Mouse (Mus musculus) neural tube, embryonic 14.5 days (tissue): ENCODE measurements around the gene Akt3. TPM values are rescaled to one million over a fixed set of nuclear protein-coding genes. Genes with fewer than 3 reads are reported as not detected.
A peak's percentile ranks its signal among the peaks of the same experiment; 100 is the strongest.

ENCODE experiments used
- ATAC-seq: fragments of 200-750 bp; cut with Nextera tagmentation; 2 replicates; pipeline ENCODE4 v1.8.0; 2017; ENCODE audit warnings: low read depth, mild to moderate bottlenecking, moderate TSS enrichment, moderate library complexity
- H3K27ac ChIP-seq: fragments of 300-500 bp; sonication (generic); 2 replicates; pipeline ENCODE4 v1.5.1; 2014; ENCODE audit warnings: low read depth, mild to moderate bottlenecking, control low read depth, low read length, moderate library complexity, mixed read lengths
- H3K27me3 ChIP-seq: fragments of 300-500 bp; sonication (generic); 2 replicates; pipeline ENCODE4 v1.6.1; 2014; ENCODE audit warnings: low read length; ENCODE audit not compliant: control insufficient read depth, insufficient read depth
- H3K36me3 ChIP-seq: fragments of 300-500 bp; sonication (generic); 2 replicates; pipeline ENCODE4 v1.6.1; 2014; ENCODE audit warnings: low read length, mixed read lengths; ENCODE audit not compliant: control insufficient read depth, insufficient read depth
- H3K4me1 ChIP-seq: fragments of 300-500 bp; sonication (generic); 2 replicates; pipeline ENCODE4 v1.6.1; 2014; ENCODE audit warnings: low read length; ENCODE audit not compliant: control insufficient read depth, insufficient read depth
- H3K4me2 ChIP-seq: fragments of 300-500 bp; sonication (generic); 2 replicates; pipeline ENCODE4 v1.6.1; 2014; ENCODE audit warnings: mild to moderate bottlenecking, low read depth, low read length, control low read depth
- H3K4me3 ChIP-seq: fragments of 300-500 bp; sonication (generic); 2 replicates; pipeline ENCODE4 v1.5.1; 2014; ENCODE audit warnings: low read depth, low read length, control low read depth, mixed read lengths
- H3K9ac ChIP-seq: fragments of 300-500 bp; sonication (generic); replicated peaks from 2 replicates; pipeline ENCODE4 v1.6.1; 2014; ENCODE audit warnings: low read depth, mild to moderate bottlenecking, control low read depth, low read length, mixed read lengths
- H3K9me3 ChIP-seq: fragments of 300-500 bp; sonication (generic); 2 replicates; pipeline ENCODE4 v1.6.1; 2016; ENCODE audit warnings: low read length; ENCODE audit not compliant: control insufficient read depth
- WGBS: fragments of 180-500 bp; shearing (Covaris S2); extraction: QIAGEN DNeasy Blood & Tissue Kit; methylation state at CpG from one replicate; pipeline ENCODE4 v1.1.7; 2014; 5-methylcytosine and 5-hydroxymethylcytosine counted together
- polyA plus RNA-seq: library from polyadenylated mRNA; unstranded; fragments of >200 nt; fragmentation: Nextera tagmentation; extraction: Ambion mirVana; gene quantifications from 2 replicates; pipeline ENCODE4 v1.2.1, GENCODE M21; 2014

The Akt3 gene
- 24.0 and 26.7 TPM in 2 replicates for polyA plus RNA-seq

DNA sequence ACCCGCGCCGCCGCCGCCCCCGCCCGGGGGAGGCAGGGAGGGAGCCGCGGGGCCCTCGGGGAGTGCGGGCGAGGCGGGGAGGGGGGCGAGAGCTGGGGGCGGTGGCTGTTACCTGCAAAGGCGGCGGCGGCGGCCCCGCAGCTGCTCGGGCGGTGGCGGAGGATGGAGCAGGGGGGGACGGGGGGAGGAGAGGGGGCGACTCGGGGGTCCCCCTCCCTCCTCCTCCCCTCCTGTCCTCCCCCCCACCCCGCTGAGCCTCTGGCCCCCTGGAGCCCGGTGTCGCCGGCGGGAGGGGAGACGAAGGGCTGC lies at the start of gene Akt3:
Gene Akt3, minus strand, starts transcription at position 170 of the 309 bp plus-strand sequence.
- Histone ChIP-seq H3K36me3 (no peaks in the 10 kb centered on the region), H3K4me1 (0 out of 2 replicates have a peak, but pooled peaks cover 3% of the 10 kb centered on the region), H3K4me3 (peak within 1 kb of the TSS; percentile 77), H3K9ac (peak within 1 kb of the TSS; percentile 98), H3K4me2 (peak within 1 kb of the TSS; percentile 96), H3K27ac (peak within 1 kb of the TSS; percentile 99), H3K27me3 (no peaks in the 10 kb centered on the region), H3K9me3 (no peaks in the 10 kb centered on the region)
- no CpG with 5 or more reads among the region's 32 CpGs for WGBS
- peak; percentile 58 for ATAC-seq

DNA sequence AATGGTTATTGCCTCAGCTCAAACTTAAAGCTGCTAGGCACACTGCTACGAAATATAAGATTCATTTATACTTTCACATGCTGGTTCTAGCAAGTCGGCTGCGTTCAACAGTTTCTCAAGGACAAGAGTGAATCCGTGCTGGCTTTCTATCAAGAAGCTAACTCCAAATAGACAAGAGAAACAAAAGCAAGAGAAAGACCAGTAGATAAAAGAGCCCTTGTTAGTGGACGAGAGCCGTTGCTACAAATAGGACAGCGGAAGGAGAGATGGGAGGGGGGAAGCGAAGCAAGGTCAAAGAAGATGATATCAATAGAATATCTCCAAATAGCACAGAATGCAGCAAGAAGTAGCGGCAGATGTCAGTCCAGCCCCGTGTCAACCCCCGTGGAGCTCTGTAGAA lies 49.5 kb upstream of the Akt3 start:
- H3K9ac ChIP-seq, result no peak overlapping the region
- no peaks in the 10 kb centered on the region for H3K27me3 ChIP-seq
- H3K4me1 ChIP-seq, result no peaks in the 10 kb centered on the region
- WGBS, result 51% methylated on average over 11 of the region's 11 CpGs
- no peak for ATAC-seq
- no peaks in the 10 kb centered on the region for H3K9me3 ChIP-seq
- H3K27ac ChIP-seq, result no peak overlapping the region
- no peak overlapping the region for H3K4me2 ChIP-seq
- H3K36me3 ChIP-seq, result no peaks in the 10 kb centered on the region
- H3K4me3 ChIP-seq, result no peak overlapping the region

DNA sequence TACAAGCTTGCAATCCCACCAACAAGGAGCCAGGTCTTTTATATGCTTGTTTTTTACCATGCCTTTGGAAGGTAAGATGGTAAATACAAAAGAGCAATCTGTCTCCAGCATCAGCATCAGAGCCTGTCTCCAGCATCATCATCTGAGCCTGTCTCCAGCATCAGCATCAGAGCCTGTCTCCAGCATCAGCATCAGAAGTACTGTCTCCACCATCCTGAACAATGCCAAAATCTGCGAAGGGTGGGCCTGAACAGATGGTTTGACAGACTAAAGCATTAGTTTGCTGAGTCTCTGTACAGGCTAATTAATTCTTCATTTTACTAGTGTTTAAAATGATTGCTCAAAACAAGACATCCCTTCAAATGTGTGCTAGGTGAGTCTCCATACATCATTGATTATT lies 40.2 kb upstream of the Akt3 start:
- H3K4me3 ChIP-seq, result no peak overlapping the region
- ATAC-seq, result no peak
- no peak overlapping the region for H3K27ac ChIP-seq
- no peaks in the 10 kb centered on the region for H3K27me3 ChIP-seq
- no peak overlapping the region for H3K4me2 ChIP-seq
- no peaks in the 10 kb centered on the region for H3K4me1 ChIP-seq
- no peaks in the 10 kb centered on the region for H3K36me3 ChIP-seq
- 88% methylated on average over 1 of the region's 1 CpGs for WGBS
- no peaks in the 10 kb centered on the region for H3K9me3 ChIP-seq
- H3K9ac ChIP-seq, result no peak overlapping the region

DNA sequence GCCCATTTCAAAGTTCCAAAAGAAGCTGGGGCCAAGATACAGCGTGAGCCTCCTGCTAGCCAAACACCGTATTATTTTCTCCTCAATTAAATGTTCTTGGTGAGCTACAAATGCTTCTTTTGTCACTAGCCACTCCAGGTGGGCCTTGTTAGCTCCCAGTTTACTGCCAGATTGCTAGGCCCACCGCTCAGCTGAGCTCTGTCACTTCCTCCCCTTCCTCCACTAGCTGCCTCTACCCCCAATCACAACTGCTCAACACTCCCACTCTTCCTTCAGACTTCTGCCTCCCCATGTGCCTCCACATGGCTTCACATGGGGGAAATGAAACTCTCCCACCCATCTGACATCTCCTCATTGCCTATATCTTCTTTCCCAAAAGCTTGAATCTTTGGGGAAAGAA lies 28.8 kb upstream of the Akt3 start:
- no peaks in the 10 kb centered on the region for H3K27me3 ChIP-seq
- H3K9me3 ChIP-seq, result no peaks in the 10 kb centered on the region
- no peak overlapping the region for H3K4me3 ChIP-seq
- H3K27ac ChIP-seq, result no peak overlapping the region
- no peaks in the 10 kb centered on the region for H3K4me1 ChIP-seq
- no peaks in the 10 kb centered on the region for H3K36me3 ChIP-seq
- H3K4me2 ChIP-seq, result no peak overlapping the region
- H3K9ac ChIP-seq, result no peak overlapping the region
- 9% methylated on average over 3 of the region's 3 CpGs for WGBS
- no peak for ATAC-seq

DNA sequence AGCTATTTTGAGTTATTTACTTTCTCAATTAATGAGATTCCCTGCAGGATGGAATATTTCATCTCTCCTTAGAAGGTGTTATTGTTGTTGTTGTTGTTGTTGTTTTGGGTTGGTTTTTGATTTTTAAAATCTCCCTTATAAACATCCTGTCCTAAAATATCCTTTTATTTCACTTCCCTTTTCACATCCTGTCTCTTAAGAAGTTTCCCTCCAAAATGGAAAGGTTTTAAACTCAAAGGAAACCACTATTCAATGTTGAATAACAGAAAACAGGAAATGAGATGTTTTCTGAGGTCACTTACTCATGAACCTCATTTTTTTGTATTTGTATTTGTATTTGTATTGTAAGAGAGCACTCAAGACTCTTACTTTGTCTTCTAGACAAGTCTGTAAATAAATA lies 23.9 kb upstream of the Akt3 start:
- no peaks in the 10 kb centered on the region for H3K9me3 ChIP-seq
- no peak overlapping the region for H3K27ac ChIP-seq
- no peak overlapping the region for H3K9ac ChIP-seq
- no peaks in the 10 kb centered on the region for H3K4me1 ChIP-seq
- H3K27me3 ChIP-seq, result no peaks in the 10 kb centered on the region
- no peaks in the 10 kb centered on the region for H3K36me3 ChIP-seq
- no peak for ATAC-seq
- no peak overlapping the region for H3K4me3 ChIP-seq
- no peak overlapping the region for H3K4me2 ChIP-seq

DNA sequence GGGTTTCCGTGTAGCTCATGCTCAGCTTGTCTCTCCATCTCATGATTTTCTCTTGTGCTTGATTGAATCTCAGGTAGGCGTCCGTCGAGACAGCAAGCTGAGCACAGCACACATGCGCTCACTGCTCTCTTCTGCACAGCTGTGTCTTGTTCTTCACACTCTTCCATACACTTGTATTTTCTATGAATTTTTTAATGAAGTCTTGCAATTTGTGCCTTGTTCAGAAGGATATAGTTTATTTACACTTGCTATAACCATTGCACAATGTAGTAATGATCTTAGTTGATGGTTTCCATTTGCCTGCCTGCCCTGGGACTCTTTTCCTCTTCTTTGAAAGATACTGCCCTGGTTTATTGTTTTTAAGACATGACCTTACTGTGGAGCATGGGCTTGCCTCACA lies 19.4 kb upstream of the Akt3 start:
- Histone ChIP-seq H3K4me1 (no peaks in the 10 kb centered on the region), H3K4me3 (no peak overlapping the region), H3K27me3 (no peaks in the 10 kb centered on the region), H3K9me3 (no peaks in the 10 kb centered on the region), H3K4me2 (no peak overlapping the region), H3K27ac (no peak overlapping the region), H3K36me3 (no peaks in the 10 kb centered on the region), H3K9ac (no peak overlapping the region)
- ATAC-seq, result no peak
- 90% methylated on average over 5 of the region's 5 CpGs for WGBS

DNA sequence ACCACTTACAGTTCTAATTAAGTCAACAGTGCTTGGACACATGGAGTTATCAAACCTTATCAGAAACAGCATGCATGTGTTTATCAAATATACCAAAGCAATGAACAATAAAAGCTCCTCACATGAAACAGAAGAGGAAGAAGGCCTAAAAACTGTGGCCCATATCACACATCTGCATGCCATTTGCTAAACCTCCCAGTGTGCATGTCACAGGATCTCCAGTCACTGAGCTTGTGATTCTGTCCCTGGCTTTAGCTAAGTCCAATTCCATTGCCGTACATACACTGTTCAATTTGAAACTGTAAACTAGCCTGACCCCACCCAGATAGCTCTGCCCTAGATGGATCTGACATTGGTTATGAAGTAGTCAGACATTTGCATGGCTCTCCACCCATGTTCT lies 9.6 kb upstream of the Akt3 start:
- Histone ChIP-seq H3K4me3 (no peak overlapping the region), H3K27ac (no peak overlapping the region), H3K4me1 (no peaks in the 10 kb centered on the region), H3K27me3 (no peaks in the 10 kb centered on the region), H3K9ac (no peak overlapping the region), H3K4me2 (no peak overlapping the region), H3K36me3 (no peaks in the 10 kb centered on the region), H3K9me3 (no peaks in the 10 kb centered on the region)
- ATAC-seq, result no peak
- 97% methylated on average over 1 of the region's 1 CpGs for WGBS

DNA sequence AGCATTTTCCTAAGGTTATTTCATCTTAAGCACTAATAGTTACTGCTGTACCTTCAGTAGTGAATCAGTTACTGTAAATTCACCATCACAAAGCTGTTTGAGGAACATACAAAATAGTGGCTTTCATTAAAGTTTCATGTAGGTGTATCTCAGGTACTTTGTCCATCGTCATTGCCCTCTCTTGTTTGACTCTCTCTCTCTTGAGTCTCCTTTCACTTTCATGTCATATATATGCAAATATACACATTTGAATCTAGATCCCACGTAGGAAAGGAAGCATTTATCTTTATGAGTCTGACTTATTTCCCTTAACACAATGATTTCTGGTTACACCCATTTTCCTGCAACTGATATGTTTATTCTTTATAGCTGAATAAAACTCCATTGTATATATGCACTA lies 4.9 kb upstream of the Akt3 start:
- no peak for ATAC-seq
- 74% methylated on average over 2 of the region's 2 CpGs for WGBS

DNA sequence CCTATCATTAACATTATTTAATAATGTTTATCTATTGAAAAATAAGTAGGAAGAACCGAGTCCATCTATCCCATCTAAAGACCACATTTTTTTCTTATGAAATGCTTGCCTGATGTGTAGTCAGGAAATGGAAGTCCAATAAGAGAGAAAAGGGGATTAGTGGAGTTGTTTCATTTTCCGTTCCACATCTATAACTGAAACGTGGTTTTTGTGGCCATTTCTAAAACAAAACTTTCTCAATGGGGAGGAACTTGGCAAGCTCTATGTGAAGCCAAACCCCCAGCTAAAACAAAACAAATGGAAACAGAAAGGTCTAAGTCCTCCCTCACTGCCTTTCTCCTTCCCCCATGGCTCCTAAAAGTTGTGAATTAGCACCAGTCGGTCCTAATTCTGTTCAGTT lies 2.8 kb upstream of the Akt3 start:
- Histone ChIP-seq H3K4me2 (no peak overlapping the region), H3K4me1 (0 out of 2 replicates have a peak, but pooled peaks cover 3% of the 10 kb centered on the region), H3K9ac (no peak overlapping the region), H3K36me3 (no peaks in the 10 kb centered on the region), H3K27ac (no peak overlapping the region), H3K27me3 (no peaks in the 10 kb centered on the region), H3K4me3 (no peak overlapping the region), H3K9me3 (no peaks in the 10 kb centered on the region)
- ATAC-seq, result no peak
- 83% methylated on average over 4 of the region's 4 CpGs for WGBS

More for the DNA sequence above, 4.9 kb upstream of the Akt3 start:
- no peak overlapping the region for H3K4me3 ChIP-seq
- no peaks in the 10 kb centered on the region for H3K36me3 ChIP-seq
- H3K9ac ChIP-seq, result no peak overlapping the region
- no peak overlapping the region for H3K4me2 ChIP-seq
- 0 out of 2 replicates have a peak, but pooled peaks cover 3% of the 10 kb centered on the region for H3K4me1 ChIP-seq
- H3K27me3 ChIP-seq, result no peaks in the 10 kb centered on the region
- no peaks in the 10 kb centered on the region for H3K9me3 ChIP-seq
- H3K27ac ChIP-seq, result no peak overlapping the region
